Mouse (Mus musculus) lung, adult 10 weeks (tissue): ENCODE data around the gene Eml3. TPM values are rescaled to one million over a fixed set of nuclear protein-coding genes. Genes with fewer than 3 reads are reported as not detected.

ENCODE experiments used
- polyA plus RNA-seq: library from polyadenylated mRNA; stranded (reverse); fragments of 350-450 nt; fragmentation: Illumina TruSeq; extraction: RNeasy Lipid Tissue Mini Kit (QIAGEN cat#74804); gene quantifications from one replicate; pipeline ENCODE4 v1.2.3, GENCODE M21; 2014; ENCODE audit warnings: low read depth, low replicate concordance; ENCODE audit not compliant: insufficient read depth

Eml3 gene
- 17.3 TPM for polyA plus RNA-seq

DNA sequence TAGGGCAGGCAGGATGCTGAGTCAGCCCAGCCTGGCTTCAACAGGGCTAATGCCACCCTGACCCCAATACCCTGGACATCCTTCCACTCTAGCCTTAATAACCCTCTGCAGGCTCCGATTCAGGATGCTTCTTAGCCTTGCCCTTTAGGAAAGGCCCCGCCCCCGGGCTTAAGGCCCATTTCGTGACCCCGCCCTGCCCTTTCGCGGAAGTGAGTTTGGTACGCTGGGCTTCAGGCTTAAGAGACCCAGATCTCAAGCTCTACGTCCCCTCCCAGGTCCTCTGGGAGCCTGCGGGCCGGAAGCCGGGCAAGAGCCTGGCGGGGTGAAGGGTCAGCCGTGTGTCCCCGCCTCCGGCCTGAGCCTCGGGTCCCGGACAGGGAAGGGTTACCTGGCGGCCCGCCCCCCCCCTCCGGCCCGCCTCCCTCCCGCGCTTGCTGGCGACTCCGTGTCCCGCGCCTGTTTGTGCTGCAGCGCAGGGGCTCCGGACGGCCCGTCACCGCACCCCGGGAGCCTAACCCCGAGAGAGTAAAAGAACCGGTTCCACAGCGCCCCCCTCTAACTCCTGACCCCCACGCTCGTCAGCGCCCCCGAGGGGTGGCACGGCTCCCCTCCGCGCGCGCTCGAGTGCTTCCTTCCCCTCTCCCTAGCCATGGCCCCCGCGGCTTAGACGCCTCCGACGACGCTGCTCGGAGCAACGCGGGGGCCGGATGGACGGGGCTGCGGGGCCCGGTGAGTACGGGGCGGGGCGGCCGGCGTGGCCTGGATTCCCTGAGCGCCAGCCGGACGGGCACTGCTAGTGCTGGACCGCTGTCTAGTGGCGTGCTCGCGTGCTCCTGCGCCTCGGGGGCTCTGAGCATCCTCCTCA lies at the start of gene Eml3, which contains the start of gene Rom1:
TSS of gene Eml3 (plus strand) at position 329 of the 865 bp plus-strand sequence.
TSS of gene Rom1 (minus strand) at position 133 of the 865 bp plus-strand sequence.

DNA sequence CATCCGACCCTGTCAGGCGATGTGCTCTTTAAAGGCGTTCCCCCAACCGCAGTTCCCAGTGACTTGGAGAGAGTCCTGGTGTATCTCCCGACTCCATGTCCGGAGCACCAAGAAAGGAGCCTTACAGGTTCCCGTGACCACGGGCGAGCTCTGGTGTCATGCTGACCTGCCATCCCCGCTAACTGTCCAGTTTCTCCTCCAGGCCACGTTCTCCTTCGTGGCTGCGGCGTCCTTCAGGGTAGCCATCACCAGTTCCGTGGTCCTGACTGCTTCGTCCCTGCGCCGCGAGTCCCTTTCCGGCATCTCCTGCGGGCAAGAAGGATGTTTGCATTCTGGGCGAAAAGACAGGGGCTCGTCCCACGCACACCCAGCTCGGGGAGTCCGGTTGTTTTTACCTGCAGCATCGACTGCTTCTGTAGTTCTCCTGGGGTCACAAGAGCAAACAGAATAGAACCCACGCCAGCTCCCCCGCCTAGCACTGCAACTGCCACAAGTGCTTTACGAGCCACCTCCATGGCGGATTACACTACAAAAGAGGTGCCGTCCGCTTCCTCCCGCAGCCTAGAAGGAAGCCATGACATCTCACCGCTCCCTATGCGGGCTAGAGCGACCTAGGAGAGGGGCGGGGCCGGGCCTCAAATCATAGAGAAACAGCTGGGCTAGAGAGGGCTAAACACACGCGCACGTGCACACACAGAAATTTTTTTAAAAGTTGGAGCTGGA lies 48.9 kb upstream of the Eml3 start, which contains the start of gene Uqcc3:
TSS of gene Uqcc3 (minus strand) at position 613 of the 723 bp plus-strand sequence.

DNA sequence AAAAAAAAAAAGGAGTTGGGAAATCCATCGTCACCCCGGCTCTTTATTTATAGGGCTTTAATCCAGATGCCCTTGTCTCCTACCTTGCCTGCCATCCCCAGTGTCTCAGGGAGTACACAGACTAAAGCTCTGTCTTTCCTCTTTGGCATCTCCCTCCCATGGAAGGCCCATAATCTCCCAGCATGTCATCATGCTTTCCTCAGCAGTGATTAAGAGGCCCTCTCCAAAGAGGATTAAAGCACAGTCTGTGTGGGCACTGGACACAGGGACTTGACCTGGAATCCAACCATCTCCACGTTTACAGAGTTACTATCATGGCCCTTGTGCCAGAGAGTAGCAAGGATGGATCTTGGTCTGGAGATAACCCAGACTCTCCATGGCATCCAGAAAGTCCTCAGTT lies 45.7 kb upstream of the Eml3 start, which contains the start of the genes Lbhd1 and Gm49403:
TSS of gene Lbhd1 (plus strand) at position 117 of the 400 bp plus-strand sequence.
TSS of gene Gm49403 (plus strand) at position 315 of the 400 bp plus-strand sequence.

DNA sequence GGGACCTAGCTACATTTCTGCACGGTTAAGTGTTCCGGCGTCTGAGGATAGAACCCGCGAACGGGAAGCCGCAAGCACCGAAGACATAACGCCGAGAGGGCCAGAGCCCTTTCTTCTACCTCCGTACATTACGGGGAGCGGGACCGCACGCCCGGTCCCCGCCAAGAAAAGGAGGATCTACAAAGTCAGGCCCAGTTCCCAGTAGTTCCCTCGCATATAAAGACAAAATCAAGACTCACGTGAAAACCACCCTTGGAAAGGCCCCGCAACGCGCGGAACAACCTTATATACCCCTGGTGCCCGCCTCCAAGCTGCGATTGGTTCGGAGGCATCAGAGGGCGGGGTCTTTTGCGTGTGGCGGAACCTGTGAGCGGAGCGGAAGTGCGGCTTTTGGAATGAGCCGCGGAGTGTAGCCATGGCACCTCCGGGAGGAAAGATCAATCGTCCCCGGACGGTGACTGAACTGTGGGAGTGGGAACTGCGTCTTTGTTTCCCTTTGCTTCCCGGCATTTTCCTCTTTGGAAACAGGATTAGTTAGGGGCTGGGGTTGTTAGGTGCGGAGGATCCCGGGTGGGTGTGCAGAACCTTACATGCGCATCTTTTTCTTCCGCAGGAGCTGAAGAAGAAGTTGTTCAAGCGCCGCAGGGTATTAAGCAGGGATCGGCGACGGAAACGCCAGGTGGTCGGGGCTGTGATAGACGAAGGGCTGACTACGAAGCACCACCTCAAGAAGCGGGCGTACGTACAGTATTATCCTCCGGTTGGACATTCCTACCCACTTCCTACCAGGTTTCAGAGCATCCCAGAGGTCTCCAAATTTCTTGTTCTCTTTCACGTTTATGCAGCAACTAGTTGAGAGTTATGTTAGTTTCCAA lies 40.6 kb upstream of the Eml3 start, which contains the start of the genes 1810009A15Rik and Gm49416:
TSS of gene 1810009A15Rik (plus strand) at position 343 of the 875 bp plus-strand sequence.
TSS of gene Gm49416 (plus strand) at position 416 of the 875 bp plus-strand sequence.

DNA sequence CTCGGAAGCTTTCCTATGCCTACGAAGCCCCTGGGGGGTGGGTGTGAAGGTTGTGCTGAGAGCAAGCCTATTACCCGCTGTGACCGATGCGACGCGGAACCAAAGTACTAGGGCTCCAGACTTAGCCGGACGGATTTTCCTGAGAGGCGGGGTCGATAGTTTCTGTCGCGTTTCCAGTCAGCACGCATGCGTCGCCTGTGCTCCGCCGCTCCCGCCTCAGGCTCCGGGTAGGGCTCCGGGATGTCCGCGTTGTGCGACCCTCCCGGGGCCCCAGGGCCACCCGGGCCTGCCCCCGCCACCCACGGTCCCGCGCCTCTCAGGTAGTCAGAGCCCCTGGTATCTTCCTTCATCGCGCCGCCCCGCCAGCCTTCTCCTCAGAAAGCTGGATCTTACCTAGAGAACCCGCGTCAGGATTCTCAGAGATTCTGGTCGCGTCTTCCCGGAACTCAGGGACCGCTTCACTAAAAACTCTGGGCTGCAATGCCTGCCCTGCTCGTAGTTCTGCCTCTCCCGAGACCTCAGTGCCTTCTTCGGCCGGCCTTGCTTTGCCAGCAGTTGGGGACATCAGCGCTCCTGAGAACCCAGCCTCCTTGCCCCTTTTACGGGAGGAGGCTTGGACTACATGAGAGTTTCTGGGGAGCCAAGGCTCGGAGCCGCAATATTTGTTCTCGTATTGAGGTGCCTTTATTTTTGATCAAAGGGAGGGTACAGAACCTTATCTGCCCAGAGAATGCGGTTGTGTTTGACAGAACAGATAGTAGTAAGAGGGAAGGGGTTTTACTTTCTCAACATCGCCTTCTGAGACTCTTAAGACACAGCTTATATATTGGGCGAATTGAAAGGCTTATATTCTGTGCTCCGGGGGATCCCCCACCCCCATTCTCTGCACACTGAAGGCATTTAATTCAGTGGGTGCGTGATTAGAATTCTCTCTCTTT lies 36.3 kb upstream of the Eml3 start, which contains the start of gene Ints5:
TSS of gene Ints5 (plus strand) at position 177 of the 938 bp plus-strand sequence.

DNA sequence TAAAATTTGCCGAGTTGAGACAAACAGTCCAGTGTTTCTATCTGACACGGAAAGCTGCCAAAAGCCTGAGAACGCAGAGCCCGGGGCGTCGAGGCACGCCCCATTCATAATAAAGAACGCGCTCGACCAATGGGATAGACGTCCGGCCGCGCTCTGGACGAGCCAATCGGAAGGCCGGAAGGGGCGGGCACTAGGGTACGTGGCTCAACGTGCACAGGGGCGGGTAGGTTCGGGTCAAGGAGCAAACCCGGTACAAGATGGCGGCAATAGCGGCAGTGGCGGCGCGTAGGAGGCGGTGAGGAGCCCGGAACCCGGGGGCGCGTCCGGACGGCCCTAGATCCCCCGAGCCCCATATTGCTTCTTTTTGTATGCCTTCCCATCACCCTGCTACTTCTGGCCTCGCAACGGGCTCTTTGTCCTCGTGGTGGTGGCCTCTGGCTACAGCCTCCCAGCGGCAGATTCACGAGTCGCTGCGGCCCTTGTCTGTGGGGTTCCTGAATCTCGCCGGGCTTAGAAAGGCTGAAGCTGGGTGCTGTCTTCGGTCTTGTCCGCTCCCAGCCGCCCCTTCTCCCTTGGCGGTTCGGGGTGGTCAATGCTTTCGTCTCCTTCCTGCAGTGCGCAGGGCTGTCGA lies 31.4 kb upstream of the Eml3 start, which contains the start of gene Ganab:
TSS of gene Ganab (plus strand) at position 207 of the 631 bp plus-strand sequence.

DNA sequence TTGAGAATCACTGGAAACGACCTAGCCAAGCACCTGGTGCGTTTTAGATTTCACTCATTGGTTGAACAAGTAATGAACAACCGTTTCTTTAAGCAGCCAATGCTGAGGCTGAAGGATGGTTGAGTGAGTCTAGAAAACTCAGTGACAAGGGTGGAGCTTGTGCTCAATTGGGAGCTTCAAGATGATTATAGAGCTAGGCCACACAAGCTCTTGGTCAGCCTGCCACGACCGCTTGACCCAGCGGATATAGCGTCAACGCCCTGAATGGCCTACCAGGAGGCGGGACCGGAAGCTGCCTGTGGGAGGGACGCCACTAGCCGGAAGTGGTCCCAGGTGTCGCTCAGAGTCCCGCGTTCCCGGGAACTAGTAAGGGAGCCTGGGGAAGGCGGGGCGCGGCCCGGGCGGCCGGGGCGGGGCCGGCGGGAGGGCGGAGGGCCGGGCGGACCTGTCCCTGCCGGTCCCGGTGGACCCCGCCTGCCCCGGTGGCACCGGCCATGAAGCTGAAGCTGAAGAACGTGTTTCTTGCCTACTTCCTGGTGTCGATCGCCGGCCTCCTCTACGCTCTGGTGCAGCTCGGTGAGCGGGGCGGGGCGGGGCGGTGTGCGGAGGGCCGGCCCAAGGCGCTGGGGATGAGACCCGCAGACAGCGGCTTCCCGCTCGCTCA lies 9.1 kb upstream of the Eml3 start, which contains the start of gene B3gat3:
TSS of gene B3gat3 (plus strand) at position 302 of the 664 bp plus-strand sequence.

DNA sequence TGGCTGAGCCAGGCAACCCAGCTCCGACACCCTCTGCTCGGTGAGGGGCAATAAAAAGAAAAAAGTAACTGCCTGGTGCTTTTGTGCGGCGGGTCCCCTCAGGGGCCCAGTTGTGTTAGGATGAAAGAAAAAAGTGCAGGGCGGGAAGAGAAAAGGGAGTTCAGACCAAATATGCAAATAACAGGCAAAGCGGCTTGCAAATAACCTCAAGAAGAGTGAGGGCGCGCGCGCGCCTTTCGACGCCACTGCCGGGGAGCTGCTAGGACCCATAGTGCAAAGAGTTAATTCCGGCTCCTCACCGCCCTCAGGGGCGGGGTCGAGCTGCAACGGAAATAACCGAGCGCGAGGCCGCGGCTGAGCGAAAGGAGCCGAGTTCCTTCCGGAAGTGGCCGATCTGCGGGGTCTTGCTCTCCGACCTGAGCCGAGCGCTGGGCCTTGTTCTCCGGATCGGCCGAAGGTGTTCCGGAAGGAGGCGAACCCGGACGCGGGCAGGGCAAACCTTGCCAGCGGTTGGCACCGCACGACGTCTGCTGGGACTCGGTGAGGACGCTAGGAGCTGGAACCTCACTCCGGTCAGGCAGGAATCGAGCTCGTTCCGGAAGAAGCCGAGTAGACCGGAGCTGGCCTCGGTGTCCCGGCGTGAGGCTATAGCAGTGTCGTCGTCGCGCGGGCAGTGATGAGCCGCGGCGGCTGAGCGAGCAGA lies 12.3 kb downstream of the Eml3 start, which contains the start of gene Mta2:
TSS of gene Mta2 (plus strand) at position 361 of the 703 bp plus-strand sequence.

DNA sequence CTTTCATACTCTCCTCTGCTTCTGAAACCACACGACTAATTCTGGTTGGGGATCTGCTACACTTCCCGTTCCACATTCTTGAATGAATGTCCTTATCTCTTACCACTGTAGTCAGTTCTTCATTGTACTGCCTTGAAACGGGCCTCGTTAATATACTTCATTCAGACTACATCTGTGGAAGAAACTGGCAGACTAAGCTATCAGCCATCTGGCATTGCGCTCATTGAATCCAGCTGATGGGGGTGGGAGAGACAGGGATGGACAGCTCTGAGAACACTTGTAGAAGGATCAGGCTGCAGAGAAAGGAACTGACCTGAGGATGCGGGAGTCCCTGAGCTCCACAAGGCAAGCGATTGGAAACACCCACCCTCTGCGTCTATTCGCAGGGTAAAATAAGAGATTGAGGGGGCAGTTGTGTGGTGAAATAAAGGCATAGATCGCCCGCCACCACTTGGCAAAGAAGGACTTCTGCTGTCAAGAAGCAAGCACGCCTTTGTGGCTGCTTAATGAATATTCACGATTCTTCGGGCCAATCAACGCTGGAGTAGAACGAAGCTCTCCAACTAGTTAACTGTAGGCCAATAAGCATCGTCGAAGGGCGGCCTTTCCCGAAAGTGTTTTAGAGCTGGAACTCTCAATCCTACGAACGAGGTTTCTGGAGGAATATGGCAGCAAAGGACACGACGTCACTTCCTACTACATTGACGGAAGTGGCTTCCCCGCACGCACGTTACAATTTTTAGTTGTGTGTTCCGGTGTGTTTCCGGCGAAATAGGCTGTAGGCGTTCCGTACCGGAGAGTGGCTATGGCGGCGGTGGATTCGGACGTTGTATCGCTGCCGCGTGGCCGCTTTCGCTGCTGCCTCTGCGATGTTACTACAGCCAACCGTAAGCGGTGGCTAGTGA lies 24.0 kb downstream of the Eml3 start, which contains the start of gene Tut1:
TSS of gene Tut1 (plus strand) at position 713 of the 905 bp plus-strand sequence.

DNA sequence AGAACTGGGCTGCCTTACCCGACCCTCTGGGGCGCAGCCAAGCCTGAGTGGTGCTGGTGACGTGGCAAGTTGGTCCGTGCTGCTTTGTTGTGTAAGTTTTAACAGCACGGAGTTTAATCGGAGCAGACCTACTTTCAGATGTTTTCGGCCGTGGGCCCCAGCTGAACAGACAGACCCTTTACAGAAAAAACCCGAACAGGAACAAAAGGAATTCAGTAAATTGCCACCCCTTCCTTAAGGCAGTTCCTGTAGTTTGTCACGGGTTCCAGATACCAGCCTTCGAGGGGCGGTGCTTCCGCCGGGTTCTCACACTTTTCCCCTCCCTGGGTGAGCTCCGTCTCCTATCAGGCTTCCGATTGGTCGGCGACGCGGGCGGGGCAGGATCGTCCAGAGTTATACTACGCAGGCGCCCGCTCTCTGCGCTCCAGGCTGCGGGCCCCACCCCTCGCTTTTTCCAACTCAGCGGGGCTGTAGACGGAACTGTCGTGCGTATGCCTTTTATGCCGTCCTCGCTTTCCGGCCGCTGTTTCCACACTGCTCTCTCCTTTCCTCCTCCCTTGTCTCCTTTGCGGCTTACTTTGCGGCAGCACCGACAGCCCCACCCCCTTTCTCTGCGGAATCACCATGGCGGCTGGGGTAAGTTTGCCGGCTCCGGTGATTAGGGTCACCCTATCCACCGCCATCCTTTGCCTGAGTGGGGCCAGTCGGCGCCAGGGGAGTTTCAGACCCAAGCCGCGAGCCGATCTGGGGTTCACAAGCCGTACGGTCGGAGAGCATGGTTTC lies 37.4 kb downstream of the Eml3 start, which contains the start of gene Eef1g:
TSS of gene Eef1g (plus strand) at position 452 of the 783 bp plus-strand sequence.

DNA sequence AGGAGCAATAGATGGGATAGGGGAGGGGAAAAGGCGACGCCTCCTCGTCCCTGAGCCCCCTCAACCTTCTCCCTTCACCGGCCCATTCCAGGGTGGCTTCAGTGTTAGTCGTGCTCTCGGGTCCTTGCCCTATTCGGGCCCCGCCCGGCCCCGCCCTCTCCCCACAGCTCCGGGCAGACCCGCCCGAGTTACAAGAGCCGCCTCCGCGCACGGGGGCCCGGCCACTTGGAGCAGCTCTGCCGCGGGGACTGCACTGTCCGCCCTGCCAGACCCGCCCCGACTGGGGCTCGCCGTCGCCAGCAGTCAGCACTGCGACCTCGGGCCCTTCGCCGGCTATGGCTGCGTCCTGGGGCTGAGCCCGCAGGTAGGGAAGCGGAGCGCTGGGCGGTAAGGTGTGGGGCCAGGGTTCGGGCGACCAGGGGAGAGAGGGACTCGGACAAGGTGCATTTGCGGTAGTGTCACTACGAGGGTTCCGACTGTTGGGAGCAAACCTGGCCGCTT lies 59.8 kb downstream of the Eml3 start, which contains the start of gene Ahnak:
TSS of gene Ahnak (plus strand) at position 219 of the 501 bp plus-strand sequence.

Other genes with a start within 250 kb of the Eml3 start
- 184 TPM for gene Slc3a2, start 206.2 kb upstream of the Eml3 start, polyA plus RNA-seq
- 29.3 TPM for gene Wdr74, start 193.7 kb upstream of the Eml3 start, polyA plus RNA-seq
- not detected for gene 1700092M07Rik, start 188.8 kb upstream of the Eml3 start, polyA plus RNA-seq
- gene Stx5a, start 188.1 kb upstream of the Eml3 start, polyA plus RNA-seq: 52.5 TPM
- 135 TPM for gene Nxf1, start 172.5 kb upstream of the Eml3 start, polyA plus RNA-seq
- gene Tmem223, start 158.6 kb upstream of the Eml3 start, polyA plus RNA-seq: 124 TPM
- 59.3 TPM for gene Tmem179b, start 155.1 kb upstream of the Eml3 start, polyA plus RNA-seq
- 4.5 TPM for gene Taf6l, start 143.1 kb upstream of the Eml3 start, polyA plus RNA-seq
- gene Polr2g, start 131.0 kb upstream of the Eml3 start, polyA plus RNA-seq: 97.1 TPM
- 1.6 TPM for gene Zbtb3, start 127.0 kb upstream of the Eml3 start, polyA plus RNA-seq
- gene Ttc9c, start 110.2 kb upstream of the Eml3 start, polyA plus RNA-seq: 10.6 TPM
- 37.3 TPM for gene Hnrnpul2, start 109.5 kb upstream of the Eml3 start, polyA plus RNA-seq
- not detected for gene AC129217.1, start 99.8 kb upstream of the Eml3 start, polyA plus RNA-seq
- gene Bscl2, start 92.1 kb upstream of the Eml3 start, polyA plus RNA-seq: 60.1 TPM
- gene Gng3, start 90.4 kb upstream of the Eml3 start, polyA plus RNA-seq: not detected
- 1.6 TPM for gene Lrrn4cl, start 78.8 kb upstream of the Eml3 start, polyA plus RNA-seq
- gene Ubxn1, start 58.1 kb upstream of the Eml3 start, polyA plus RNA-seq: 167 TPM
- gene Uqcc3, start 48.6 kb upstream of the Eml3 start, polyA plus RNA-seq: 59.1 TPM
- 19.9 TPM for gene Lbhd1, start 45.8 kb upstream of the Eml3 start, polyA plus RNA-seq
- not detected for gene Gm49403, start 45.6 kb upstream of the Eml3 start, polyA plus RNA-seq
- gene 1810009A15Rik, start 40.7 kb upstream of the Eml3 start, polyA plus RNA-seq: 54.1 TPM
- gene Gm49416, start 40.6 kb upstream of the Eml3 start, polyA plus RNA-seq: not detected
- gene Ints5, start 36.5 kb upstream of the Eml3 start, polyA plus RNA-seq: 8.7 TPM
- gene Ganab, start 31.5 kb upstream of the Eml3 start, polyA plus RNA-seq: 51.6 TPM
- gene B3gat3, start 9.2 kb upstream of the Eml3 start, polyA plus RNA-seq: 54.5 TPM
- gene Rom1, start 196 bp upstream of the Eml3 start, polyA plus RNA-seq: 6.0 TPM
- 43.6 TPM for gene Mta2, start 12.3 kb downstream of the Eml3 start, polyA plus RNA-seq
- gene Tut1, start 24.3 kb downstream of the Eml3 start, polyA plus RNA-seq: 8.5 TPM
- gene Eef1g, start 37.5 kb downstream of the Eml3 start, polyA plus RNA-seq: 297 TPM
- 67.3 TPM for gene Ahnak, start 59.7 kb downstream of the Eml3 start, polyA plus RNA-seq
- gene Scgb1a1, start 158.4 kb downstream of the Eml3 start, polyA plus RNA-seq: 187,175 TPM
- 5.4 TPM for gene Asrgl1, start 206.1 kb downstream of the Eml3 start, polyA plus RNA-seq